Mouse (Mus musculus) erythroblast, adult 5-6 weeks (primary cell): ENCODE measurements around the gene Dgkz. TPM values are rescaled to one million over a fixed set of nuclear protein-coding genes. Genes with fewer than 3 reads are reported as not detected.
A peak's percentile ranks its signal among the peaks of the same experiment; 100 is the strongest.

Experiments used
- ATAC-seq: replicated peaks from 2 replicates; pipeline ENCODE4 v1.8.0; 2016; ENCODE audit warnings: moderate number of reproducible peaks, mild to moderate bottlenecking, moderate TSS enrichment, inconsistent platforms; ENCODE audit not compliant: poor library complexity, low FRiP score, severe bottlenecking
- total RNA-seq, 2 experiments: library from RNA; stranded (forward) in 1 of 2; stranded (reverse) in 1 of 2; fragments of 150-400 nt in 1 of 2; fragments of 200-764, 138-1000 nt in 1 of 2; gene quantifications; 2 replicates each; pipeline versions ENCODE4 v1.2.3 to v1.2.4; 2015 to 2017; ENCODE audit warnings: low replicate concordance in 2 of 2

Dgkz gene
- total RNA-seq, 2 experiments from 2014 or later = 13.7 to 75.1 TPM

DNA sequence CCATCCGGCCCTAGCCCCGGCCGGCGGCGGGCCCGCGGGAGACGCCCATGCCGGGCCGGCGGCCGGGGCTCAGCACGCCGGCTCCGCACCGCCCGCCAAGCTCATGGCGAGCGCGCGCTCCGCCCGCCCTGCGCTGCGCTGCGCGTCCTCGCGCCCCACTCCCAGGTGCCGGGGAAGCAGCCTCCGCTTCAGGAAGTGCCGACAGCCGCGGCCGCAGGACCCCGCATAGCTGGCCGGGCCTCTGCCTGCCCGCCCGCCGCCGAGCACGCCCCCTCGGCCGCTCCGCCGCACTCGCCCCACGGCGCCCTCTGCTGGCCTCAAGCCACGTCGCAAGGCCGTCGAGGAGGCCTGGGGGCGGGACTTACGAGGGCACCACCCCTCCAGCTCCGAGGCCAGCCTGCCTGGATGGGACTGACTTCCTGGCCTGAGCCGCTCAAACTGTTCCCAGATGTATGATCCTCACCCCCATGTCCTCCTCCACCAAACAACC, 12.2 kb downstream of the Dgkz start:
- ATAC-seq = peak; percentile 79

GRCm38 (mm10) chr2:91962864-91963401, 12.7 kb downstream of the Dgkz start:
- ATAC-seq = no peak

DNA sequence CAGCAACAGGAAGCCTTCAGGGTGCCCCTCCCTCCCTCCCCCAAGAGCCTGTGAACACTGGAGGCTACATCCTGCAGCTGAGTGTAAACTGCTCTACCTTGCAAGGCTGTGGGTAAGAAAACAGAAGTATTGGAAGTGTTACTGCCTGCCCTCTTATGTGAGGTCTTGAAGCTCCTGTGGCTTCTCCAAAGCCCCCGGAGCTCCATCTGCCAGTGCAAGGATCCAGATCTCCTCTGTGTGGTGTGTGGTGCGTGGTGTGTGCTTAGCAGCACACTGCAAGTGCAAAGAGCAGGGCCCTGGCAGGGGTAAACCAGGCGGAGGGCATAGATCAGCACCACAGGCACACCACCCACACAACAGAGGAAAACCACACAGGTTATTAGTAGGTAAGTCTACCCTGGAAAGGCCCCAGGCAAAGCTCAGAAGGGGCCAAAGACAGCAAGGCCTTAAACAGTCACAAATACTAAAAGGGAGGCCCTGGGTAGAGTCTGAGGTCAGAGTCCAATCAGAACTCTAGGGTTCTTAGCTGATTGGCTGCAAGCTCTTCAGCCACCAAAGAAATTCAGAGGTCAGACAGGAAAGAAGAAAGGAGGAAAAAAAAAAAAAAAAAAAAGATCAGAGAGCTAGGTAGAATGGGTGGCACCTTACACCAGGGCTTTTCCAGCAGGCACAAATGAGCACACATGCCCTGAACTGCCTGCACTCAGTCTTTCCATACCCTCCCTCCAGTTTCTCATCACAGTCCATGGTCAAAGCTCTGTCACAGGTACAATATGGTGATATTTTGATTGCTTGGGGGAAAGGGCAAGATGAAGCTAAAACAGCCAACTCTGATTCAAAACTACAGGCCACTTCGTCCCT, 13.5 kb downstream of the Dgkz start:
- ATAC-seq = no peak

- no peak for ATAC-seq
Observed at GRCm38 (mm10) chr2:91960459-91960858, 15.2 kb downstream of the Dgkz start.

DNA sequence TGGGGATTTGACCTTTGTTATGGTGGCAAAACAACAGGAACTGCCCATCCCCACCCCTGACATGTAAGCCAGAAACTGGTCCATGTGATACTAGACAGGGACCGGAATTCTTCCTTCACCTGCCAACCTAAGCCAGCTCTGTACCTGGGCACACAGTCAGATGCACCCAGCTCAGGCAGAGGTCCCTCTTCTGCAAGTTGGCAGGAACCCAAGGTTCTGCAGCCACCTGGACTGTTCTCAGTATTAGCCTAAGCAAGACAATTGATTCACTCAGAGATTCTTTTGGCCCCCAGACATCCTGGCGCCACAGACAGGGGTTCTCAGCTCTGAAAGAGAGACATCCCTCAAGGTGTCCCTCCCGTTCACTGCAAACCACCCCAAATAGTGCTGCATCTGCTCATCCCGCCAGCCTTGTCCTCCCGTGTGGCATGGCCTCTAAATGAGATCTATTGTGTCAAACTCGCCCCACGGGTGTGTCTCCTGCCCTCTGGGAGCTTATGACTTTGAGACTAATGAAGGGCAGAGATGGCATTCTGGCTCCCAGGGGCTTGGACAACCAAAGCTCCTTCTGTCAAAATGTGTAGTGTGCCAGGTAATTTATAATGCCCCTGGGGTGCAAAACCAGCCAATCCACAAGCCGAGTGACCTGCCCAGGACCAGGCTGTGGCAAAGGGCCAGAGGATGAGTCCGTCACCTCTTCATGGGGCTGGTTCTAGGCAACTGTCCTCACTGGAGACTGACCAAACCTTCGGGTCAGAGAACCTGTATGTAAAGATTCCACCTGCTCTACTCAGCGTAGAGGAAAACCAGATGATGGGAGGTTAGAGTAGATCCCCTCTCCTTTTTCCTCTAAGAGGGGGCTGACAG, 15.9 kb downstream of the Dgkz start:
- no peak for ATAC-seq

GRCm38 (mm10) chr2:91958701-91959457, 16.8 kb downstream of the Dgkz start:
- ATAC-seq = peak; percentile 55

- ATAC-seq = no peak
Observed at GRCm38 (mm10) chr2:91958049-91958448, 17.6 kb downstream of the Dgkz start.

GRCm38 (mm10) chr2:91957096-91957495, 18.6 kb downstream of the Dgkz start:
- ATAC-seq = no peak

- no peak for ATAC-seq
Observed at GRCm38 (mm10) chr2:91955875-91956274, 19.8 kb downstream of the Dgkz start.

DNA sequence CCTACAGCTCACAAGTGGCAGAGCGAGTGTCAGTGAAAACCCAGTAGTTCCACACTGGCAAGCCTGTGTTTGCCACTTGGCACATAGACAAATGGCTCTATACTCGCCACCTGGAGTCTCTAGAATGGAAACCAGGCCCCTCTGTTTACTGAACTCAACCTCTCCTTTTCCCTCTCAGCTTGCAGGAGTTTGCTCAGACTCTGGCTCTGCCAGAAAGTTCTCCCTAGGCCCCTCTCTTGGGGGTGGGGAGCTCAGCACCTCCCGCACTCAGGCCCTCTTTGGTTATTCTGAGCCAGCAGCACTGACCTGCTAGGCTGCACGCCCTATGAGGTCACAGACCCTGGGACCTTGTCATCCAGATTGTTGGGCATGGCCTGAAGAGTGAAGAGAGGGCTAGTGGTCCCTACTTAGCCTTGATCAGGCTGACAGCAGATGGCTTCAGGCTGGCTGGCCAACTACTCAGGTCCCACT, 20.5 kb downstream of the Dgkz start:
- ATAC-seq = no peak

DNA sequence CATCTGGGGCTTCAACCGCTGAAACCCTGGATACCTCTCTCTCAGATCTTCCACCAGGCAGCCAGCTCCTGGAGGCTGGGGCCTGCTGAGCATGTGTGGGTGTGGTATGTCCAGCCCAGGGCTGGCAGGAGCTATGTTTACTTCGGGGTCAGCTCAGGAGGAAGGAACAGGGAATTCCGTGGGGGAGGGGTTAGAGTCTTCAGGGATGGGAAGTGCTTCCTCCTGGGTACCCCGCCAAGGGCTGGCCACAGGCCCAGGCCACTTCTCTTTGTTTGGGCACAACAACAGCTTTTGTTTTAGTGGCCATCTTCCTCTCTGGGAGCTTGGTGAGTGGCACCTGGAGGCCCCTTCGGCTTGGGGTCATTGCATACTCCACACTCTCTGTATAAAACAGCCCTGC, 21.8 kb downstream of the Dgkz start:
- no peak for ATAC-seq

DNA sequence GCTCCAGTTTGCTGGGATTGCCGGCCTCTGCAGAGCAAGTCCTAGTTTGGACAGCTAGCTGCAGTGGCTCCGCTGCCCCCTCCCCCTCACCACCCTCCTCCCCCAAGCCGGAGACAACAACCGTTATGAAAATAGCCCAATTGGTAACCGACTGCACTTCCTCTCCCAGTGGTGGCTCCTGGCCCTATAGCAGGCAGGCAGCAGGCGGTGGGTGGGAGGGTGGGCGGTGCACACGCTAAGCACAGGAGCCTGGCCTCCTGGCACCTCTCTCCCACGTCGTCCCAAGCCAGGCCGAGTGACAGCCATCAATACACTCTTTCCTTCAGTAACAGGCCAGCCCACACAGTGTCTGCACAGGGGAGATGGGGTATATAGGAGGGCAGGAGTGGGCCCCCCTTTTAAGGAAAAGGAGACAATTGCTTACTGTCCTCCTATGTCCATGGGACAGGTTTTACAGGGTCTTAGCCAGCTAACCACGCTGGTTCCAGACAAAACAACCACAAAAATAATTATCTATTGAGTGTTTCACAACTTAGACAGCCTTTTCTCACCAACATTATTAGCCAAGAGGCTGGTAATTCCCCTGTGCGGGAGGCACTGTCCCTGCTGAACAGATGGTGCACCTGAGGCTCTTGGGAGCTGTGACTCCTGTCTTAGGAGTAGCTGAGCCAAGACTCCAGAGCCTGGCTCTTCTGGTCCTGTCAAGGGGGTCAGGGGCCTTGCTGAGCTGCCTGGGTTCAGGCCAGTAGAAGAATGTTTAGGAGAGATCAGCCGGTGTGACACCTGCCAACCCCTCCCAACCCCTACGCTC, 25.2 kb downstream of the Dgkz start:
- no peak for ATAC-seq

GRCm38 (mm10) chr2:91949411-91950274, 26.0 kb downstream of the Dgkz start:
- peak; percentile 36 for ATAC-seq

GRCm38 (mm10) chr2:91948792-91949241, 26.8 kb downstream of the Dgkz start:
- 0 out of 2 replicates have a peak, but pooled peaks have one; percentile 24 for ATAC-seq

- peak; percentile 31 for ATAC-seq
Observed at GRCm38 (mm10) chr2:91948151-91948509, 27.5 kb downstream of the Dgkz start.

- ATAC-seq = peak; percentile 45
Observed at GRCm38 (mm10) chr2:91947397-91948150, 28.1 kb downstream of the Dgkz start.

GRCm38 (mm10) chr2:91946836-91947235, 28.8 kb downstream of the Dgkz start:
- ATAC-seq = no peak
